Comparison of ENCODE assay signal across 8 mouse cellular contexts in genomic region chr12:103367620-103368325, GRCm38 (mm10). TPM values are rescaled to one million over a fixed set of nuclear protein-coding genes. Genes with fewer than 3 reads are reported as not detected.
DNase-seq lines count a peak whose midpoint lies in the region; ATAC-seq lines count a peak whose summit lies in the region.

No protein-coding gene starts in this region.

- no peaks in the 10 kb centered on the region for H3K27me3 ChIP-seq in intestine, embryonic 15.5 days (replicated peaks)
- H3K27me3 ChIP-seq in limb, embryonic 13.5 days, result peaks cover 10% of the 10 kb centered on the region
- no peaks in the 10 kb centered on the region for H3K27me3 ChIP-seq in midbrain, embryonic 14.5 days (ENCODE audit: control insufficient read depth, insufficient read depth, low read length)
- no peaks in the 10 kb centered on the region for H3K27me3 ChIP-seq in splenic B cell, adult 2 months (ENCODE audit: control insufficient read depth, insufficient read depth, low read length, poor library complexity, severe bottlenecking)

- WGBS in intestine, embryonic 15.5 days, result 17% methylated on average over 18 of the region's 18 CpGs
- WGBS in limb, embryonic 13.5 days, result 17% methylated on average over 18 of the region's 18 CpGs
- WGBS in midbrain, embryonic 14.5 days, result 18% methylated on average over 18 of the region's 18 CpGs

- H3K36me3 ChIP-seq in intestine, embryonic 15.5 days, result no peaks in the 10 kb centered on the region
- H3K36me3 ChIP-seq in limb, embryonic 13.5 days, result no peaks in the 10 kb centered on the region
- no peaks in the 10 kb centered on the region for H3K36me3 ChIP-seq in midbrain, embryonic 14.5 days (ENCODE audit: control insufficient read depth, insufficient read depth, low read length)
- H3K36me3 ChIP-seq in splenic B cell, adult 2 months (ENCODE audit: control insufficient read depth, insufficient read depth, low read length, poor library complexity, severe bottlenecking), result no peaks in the 10 kb centered on the region

- no peak overlapping the region for H3K4me3 ChIP-seq in intestine, embryonic 15.5 days (replicated peaks)
- no peak overlapping the region for H3K4me3 ChIP-seq in limb, embryonic 13.5 days
- no peak overlapping the region for H3K4me3 ChIP-seq in midbrain, embryonic 14.5 days (replicated peaks; ENCODE audit: low read depth, low read length)

- DNase-seq in left cerebral cortex, adult 11 months (ENCODE audit: low spot score), result peak; percentile 38
- DNase-seq in left cerebral cortex, adult 8-10 months (ENCODE audit: low spot score in 2 of 2), result no peak
- DNase-seq in embryo, embryonic 11.5 days (ENCODE audit: low read depth, low spot score), result peak; percentile 61
- peak; percentile 89 for DNase-seq in midbrain, embryonic 14.5 days
- peak; percentile 72 for DNase-seq in splenic B cell, adult 2 months (ENCODE audit: low read depth, low spot score)

- no peaks in the 10 kb centered on the region for H3K9me3 ChIP-seq in intestine, embryonic 15.5 days
- no peaks in the 10 kb centered on the region for H3K9me3 ChIP-seq in limb, embryonic 13.5 days
- H3K9me3 ChIP-seq in midbrain, embryonic 14.5 days (ENCODE audit: control insufficient read depth, low read length), result no peaks in the 10 kb centered on the region

- no peak overlapping the region for H3K9ac ChIP-seq in intestine, embryonic 15.5 days
- H3K9ac ChIP-seq in limb, embryonic 13.5 days, result no peak overlapping the region
- H3K9ac ChIP-seq in midbrain, embryonic 14.5 days (replicated peaks; ENCODE audit: low read length), result no peak overlapping the region

- H3K27ac ChIP-seq in intestine, embryonic 15.5 days, result no peak overlapping the region
- no peak overlapping the region for H3K27ac ChIP-seq in limb, embryonic 13.5 days
- no peak overlapping the region for H3K27ac ChIP-seq in midbrain, embryonic 14.5 days (replicated peaks; ENCODE audit: low read depth, low read length)

- H3K4me1 ChIP-seq in intestine, embryonic 15.5 days (replicated peaks), result no peaks in the 10 kb centered on the region
- no peaks in the 10 kb centered on the region for H3K4me1 ChIP-seq in limb, embryonic 13.5 days
- H3K4me1 ChIP-seq in midbrain, embryonic 14.5 days (ENCODE audit: control insufficient read depth, insufficient read depth, low read length), result no peaks in the 10 kb centered on the region

- peak; percentile 74 for ATAC-seq in granulocyte monocyte progenitor cell, adult 5-6 weeks (replicated peaks; ENCODE audit: poor library complexity, severe bottlenecking)
- peak; percentile 81 for ATAC-seq in intestine, embryonic 15.5 days
- ATAC-seq in limb, embryonic 13.5 days (ENCODE audit: low FRiP score, low read depth), result peak; percentile 73
- ATAC-seq in midbrain, embryonic 14.5 days (ENCODE audit: low FRiP score, low TSS enrichment), result peak; percentile 74

- H3K4me2 ChIP-seq in intestine, embryonic 15.5 days (replicated peaks), result peak overlapping the region; percentile 10; the same call in 1 of the 2 replicates
- peak overlapping the region; percentile 43 for H3K4me2 ChIP-seq in limb, embryonic 13.5 days (replicated peaks)
- peak overlapping the region; percentile 15; the same call in 1 of the 2 replicates for H3K4me2 ChIP-seq in midbrain, embryonic 14.5 days (ENCODE audit: low read length)

RNA-seq across cellular contexts. Expression of gene Asb2, which starts 12.0 kb away (rescaled TPM):
- 1 to 10 TPM; 4.2 to 7.1 (median 4.7) TPM for total RNA-seq in left cerebral cortex, adult 8-10 months (2022)
- not detected in 2 replicates for total RNA-seq in granulocyte monocyte progenitor cell, adult 5-6 weeks (2014; fragmentation: Nextera tagmentation)
- 0.41 TPM in 1 of 2 replicates, not detected in the other for total RNA-seq in granulocyte monocyte progenitor cell, adult 5-6 weeks (2017)
- polyA plus RNA-seq in intestine, embryonic 15.5 days (2015; fragmentation: Nextera tagmentation; extraction: Ambion mirVana), result 16.5 and 17.9 TPM in 2 replicates
- polyA plus RNA-seq in limb, embryonic 13.5 days (2015; fragmentation: Nextera tagmentation; extraction: Ambion mirVana), result 6.0 and 6.7 TPM in 2 replicates
- polyA plus RNA-seq in midbrain, embryonic 14.5 days (2014; fragmentation: Nextera tagmentation; extraction: Ambion mirVana), result 0.39 and 0.46 TPM in 2 replicates

RNA-seq across cellular contexts. Expression of gene Otub2, which starts 20.7 kb away (rescaled TPM):
- 10 to 100 TPM; 17.2 to 21.0 (median 18.4) TPM for total RNA-seq in left cerebral cortex, adult 8-10 months (2022)
- 0.56 and 0.66 TPM in 2 replicates for total RNA-seq in granulocyte monocyte progenitor cell, adult 5-6 weeks (2014; fragmentation: Nextera tagmentation)
- 0.67 and 0.78 TPM in 2 replicates for total RNA-seq in granulocyte monocyte progenitor cell, adult 5-6 weeks (2017)
- 5.6 and 6.6 TPM in 2 replicates for polyA plus RNA-seq in intestine, embryonic 15.5 days (2015; fragmentation: Nextera tagmentation; extraction: Ambion mirVana)
- polyA plus RNA-seq in limb, embryonic 13.5 days (2015; fragmentation: Nextera tagmentation; extraction: Ambion mirVana), result 12.2 and 12.6 TPM in 2 replicates
- polyA plus RNA-seq in midbrain, embryonic 14.5 days (2014; fragmentation: Nextera tagmentation; extraction: Ambion mirVana), result 22.9 and 26.3 TPM in 2 replicates

RNA-seq across cellular contexts. Expression of gene 9330161L09Rik, which starts 39.8 kb away (rescaled TPM):
- total RNA-seq in left cerebral cortex, adult 8-10 months (2022), result 1 to 10 TPM; 3.4 to 5.0 (median 4.2) TPM
- total RNA-seq in granulocyte monocyte progenitor cell, adult 5-6 weeks (2014; fragmentation: Nextera tagmentation), result 1.3 and 5.6 TPM in 2 replicates
- 0.31 and 0.52 TPM in 2 replicates for total RNA-seq in granulocyte monocyte progenitor cell, adult 5-6 weeks (2017)
- 0.16 and 0.48 TPM in 2 replicates for polyA plus RNA-seq in intestine, embryonic 15.5 days (2015; fragmentation: Nextera tagmentation; extraction: Ambion mirVana)
- polyA plus RNA-seq in limb, embryonic 13.5 days (2015; fragmentation: Nextera tagmentation; extraction: Ambion mirVana), result 0.29 and 0.51 TPM in 2 replicates
- 1.6 and 2.2 TPM in 2 replicates for polyA plus RNA-seq in midbrain, embryonic 14.5 days (2014; fragmentation: Nextera tagmentation; extraction: Ambion mirVana)

RNA-seq across cellular contexts. Expression of gene Fam181a, which starts 57.0 kb away (rescaled TPM):
- 1 to 10 TPM; 1.9 to 4.9 (median 3.1) TPM for total RNA-seq in left cerebral cortex, adult 8-10 months (2022)
- not detected in 2 replicates for total RNA-seq in granulocyte monocyte progenitor cell, adult 5-6 weeks (2014; fragmentation: Nextera tagmentation)
- not detected in 2 replicates for total RNA-seq in granulocyte monocyte progenitor cell, adult 5-6 weeks (2017)
- 0.13 TPM in 1 of 2 replicates, not detected in the other for polyA plus RNA-seq in intestine, embryonic 15.5 days (2015; fragmentation: Nextera tagmentation; extraction: Ambion mirVana)
- polyA plus RNA-seq in limb, embryonic 13.5 days (2015; fragmentation: Nextera tagmentation; extraction: Ambion mirVana), result 0.10 TPM in 1 of 2 replicates, not detected in the other
- polyA plus RNA-seq in midbrain, embryonic 14.5 days (2014; fragmentation: Nextera tagmentation; extraction: Ambion mirVana), result 8.9 and 15.9 TPM in 2 replicates

RNA-seq across cellular contexts. Expression of gene Ddx24, which starts 57.9 kb away (rescaled TPM):
- 100 to 1,000 TPM; 253 to 278 (median 258) TPM for total RNA-seq in left cerebral cortex, adult 8-10 months (2022)
- total RNA-seq in granulocyte monocyte progenitor cell, adult 5-6 weeks (2014; fragmentation: Nextera tagmentation), result 54.0 and 66.7 TPM in 2 replicates
- 91.4 and 103 TPM in 2 replicates for total RNA-seq in granulocyte monocyte progenitor cell, adult 5-6 weeks (2017)
- 90.6 and 99.4 TPM in 2 replicates for polyA plus RNA-seq in intestine, embryonic 15.5 days (2015; fragmentation: Nextera tagmentation; extraction: Ambion mirVana)
- polyA plus RNA-seq in limb, embryonic 13.5 days (2015; fragmentation: Nextera tagmentation; extraction: Ambion mirVana), result 124 and 130 TPM in 2 replicates
- 112 and 140 TPM in 2 replicates for polyA plus RNA-seq in midbrain, embryonic 14.5 days (2014; fragmentation: Nextera tagmentation; extraction: Ambion mirVana)

Comparison
In these comparisons a context has a peak if more than half of its experiments do, and no peak if none do; other contexts are left out.
1. DNase-seq: peak in left cerebral cortex, adult 11 months (single experiment), embryo, embryonic 11.5 days (single experiment), midbrain, embryonic 14.5 days (single experiment) and splenic B cell, adult 2 months (single experiment); none in left cerebral cortex, adult 8-10 months (0 of 2).
2. Peak in every context shown above with its lines, with median percentiles within 50 percentile points of each other: ATAC-seq and H3K4me2 ChIP-seq.